Mouse (Mus musculus) cerebellum, adult (tissue): Measurements from ENCODE around the gene Afap1.
A peak's percentile ranks its signal among the peaks of the same experiment; 100 is the strongest.

Source experiments
- ATAC-seq: cut with Nextera tagmentation; 2 replicates; pipeline ENCODE4 v1.9.2; 2017; ENCODE audit warnings: mild to moderate bottlenecking, moderate library complexity, mixed read lengths; ENCODE audit not compliant: insufficient number of reproducible peaks, low FRiP score, low TSS enrichment

Gene Afap1

DNA sequence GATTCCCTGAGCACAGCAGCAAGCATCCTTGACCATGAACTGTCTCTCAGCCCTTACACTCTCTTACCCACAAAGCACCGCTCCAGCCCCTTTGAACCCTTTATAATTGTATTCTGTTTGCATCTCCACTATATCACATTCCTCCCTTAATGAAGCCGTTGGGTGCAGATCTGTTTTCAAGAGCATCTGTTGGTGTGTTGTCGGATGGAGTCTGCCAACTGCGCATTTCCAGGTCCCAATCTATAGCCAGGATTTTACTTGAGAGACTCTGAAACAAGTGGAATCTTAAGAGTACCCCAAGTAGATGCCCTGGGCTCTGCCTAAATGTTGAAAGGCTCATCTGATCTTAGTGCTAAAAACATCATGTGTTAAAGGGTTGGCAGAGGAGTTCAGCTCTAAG lies 3.4 kb downstream of the Afap1 start:
- ATAC-seq, result no peak

DNA sequence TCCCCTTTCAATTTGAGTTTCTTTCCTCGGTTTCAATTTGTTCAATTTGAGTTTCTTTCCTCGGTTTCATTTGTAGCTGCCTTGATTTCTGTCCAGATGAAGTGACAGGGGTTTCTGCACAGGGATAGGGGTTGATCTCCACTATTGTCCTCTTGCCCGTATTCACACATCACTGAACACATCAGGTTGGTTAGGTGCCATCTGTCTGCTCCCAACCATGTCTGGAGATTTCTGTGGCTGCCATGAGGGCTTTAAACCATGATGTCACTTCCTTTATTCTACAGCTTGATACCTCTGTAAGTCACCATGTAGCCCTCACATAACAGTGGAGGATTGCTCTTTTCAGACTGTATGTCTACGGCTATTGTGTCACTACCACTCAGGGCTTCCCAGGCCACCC lies 4.0 kb downstream of the Afap1 start:
- ATAC-seq, result no peak

- no peak for ATAC-seq
These were observed 5.0 kb downstream of the Afap1 start for GRCm38 (mm10) chr5:35898114-35898513.

DNA sequence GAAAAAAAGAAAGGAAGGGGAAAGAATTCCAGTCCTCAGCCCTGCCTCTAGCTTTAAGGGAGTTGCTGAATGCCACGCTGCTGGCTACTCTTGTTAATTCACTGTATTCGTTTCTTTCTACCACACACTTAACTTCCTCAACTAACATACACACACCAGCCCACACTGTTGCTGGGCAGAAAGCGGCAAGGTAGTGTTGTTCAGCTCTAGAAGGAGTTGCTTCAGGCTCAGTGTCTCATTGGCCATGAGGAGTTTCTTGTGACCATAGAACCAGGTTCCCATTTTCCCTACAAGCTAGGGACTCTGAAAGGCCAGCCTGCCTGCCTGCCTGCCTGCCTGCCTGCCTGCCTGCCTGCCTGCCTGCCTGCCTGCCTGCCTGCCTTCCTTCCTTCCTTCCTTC lies 5.9 kb downstream of the Afap1 start:
- ATAC-seq, result no peak

DNA sequence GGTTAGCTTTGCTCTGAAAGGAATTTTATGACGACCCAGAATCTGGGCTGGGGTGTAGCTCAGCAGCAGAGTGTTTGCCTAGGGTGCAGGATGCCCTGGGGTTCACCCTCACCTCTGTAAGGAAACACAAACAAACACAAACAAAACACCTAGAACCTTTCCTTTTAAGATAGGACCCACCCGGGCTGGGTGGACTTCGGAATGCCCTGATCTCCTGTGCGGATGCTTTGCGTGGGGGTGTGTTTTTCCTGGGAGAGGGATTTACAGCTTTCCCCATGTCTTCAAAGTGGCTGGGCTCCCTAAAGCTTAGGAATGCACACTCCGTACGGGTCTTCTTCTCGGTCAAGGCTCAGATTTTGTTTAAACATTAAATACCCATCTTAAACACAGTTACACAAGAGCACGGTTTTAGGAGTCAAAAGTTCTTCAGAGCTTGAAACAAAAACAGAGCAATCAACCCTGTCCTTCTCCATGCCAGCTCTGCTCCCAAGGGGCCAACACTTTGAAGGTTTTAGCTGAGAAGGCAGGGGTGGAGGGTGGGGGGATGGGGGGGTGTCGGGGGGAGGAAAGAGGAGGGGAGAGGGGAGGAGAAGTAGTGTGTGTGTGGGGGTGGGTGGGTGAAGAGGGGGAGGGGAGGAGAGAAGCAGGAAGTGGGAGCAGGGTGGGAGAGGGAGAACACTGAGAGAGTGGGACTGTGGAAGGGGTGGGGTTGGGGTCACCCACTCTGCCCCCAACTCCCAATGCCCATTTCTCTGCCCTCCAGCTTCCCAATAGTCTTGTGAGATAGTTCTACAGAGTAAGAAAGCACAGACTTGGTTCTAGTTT lies 7.5 kb downstream of the Afap1 start:
- no peak for ATAC-seq

DNA sequence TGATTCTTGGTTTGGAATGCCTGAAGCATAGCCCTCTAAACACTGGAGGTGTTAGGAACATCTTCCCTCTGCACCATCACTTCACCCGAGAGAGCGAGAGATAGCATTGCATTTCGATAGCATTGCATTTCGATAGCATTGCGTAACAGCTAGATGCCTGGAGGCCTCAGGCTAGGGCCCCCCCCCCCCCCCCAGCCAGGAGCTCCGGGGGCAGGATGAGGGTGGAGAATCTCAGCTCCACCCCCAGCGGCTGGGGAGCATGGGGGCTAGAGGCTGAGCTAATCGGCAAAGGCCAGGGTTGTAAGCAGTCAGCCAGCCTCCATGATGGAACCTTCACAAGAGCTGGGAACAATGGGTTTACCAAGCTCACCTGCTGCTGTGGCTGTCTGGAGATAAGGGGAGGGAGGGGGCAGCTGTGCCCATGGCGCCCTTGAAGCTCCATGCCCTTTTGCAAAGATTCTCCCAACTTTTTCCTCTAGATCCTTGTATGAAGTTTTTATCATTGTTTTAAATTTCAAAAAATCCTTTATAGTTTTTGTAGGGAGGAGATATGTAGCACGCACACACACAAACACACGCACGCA lies 8.2 kb downstream of the Afap1 start:
- no peak for ATAC-seq

GRCm38 (mm10) chr5:35903456-35903855 lies 10.3 kb downstream of the Afap1 start:
- no peak for ATAC-seq

- no peak for ATAC-seq
These were observed 12.2 kb downstream of the Afap1 start for GRCm38 (mm10) chr5:35905283-35905682.

DNA sequence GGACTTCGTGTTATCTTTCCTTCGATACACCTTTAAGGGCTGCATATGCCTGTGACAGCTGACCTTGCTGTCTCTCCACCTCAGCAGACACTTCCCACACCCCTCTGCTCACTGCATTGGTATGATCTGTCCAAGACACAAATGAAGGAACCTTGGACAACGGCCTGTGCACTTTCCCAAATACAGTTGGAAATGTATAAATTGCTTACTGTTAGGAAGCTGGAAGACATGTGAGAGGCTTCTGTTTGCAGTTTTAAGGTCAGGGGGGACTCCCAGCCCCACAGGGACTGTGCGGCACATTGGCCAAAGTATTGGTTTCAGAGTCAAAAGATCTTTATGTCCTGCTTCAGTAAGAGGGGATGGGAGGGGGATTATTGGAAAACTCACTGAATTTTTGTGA lies 14.0 kb downstream of the Afap1 start:
- no peak for ATAC-seq

DNA sequence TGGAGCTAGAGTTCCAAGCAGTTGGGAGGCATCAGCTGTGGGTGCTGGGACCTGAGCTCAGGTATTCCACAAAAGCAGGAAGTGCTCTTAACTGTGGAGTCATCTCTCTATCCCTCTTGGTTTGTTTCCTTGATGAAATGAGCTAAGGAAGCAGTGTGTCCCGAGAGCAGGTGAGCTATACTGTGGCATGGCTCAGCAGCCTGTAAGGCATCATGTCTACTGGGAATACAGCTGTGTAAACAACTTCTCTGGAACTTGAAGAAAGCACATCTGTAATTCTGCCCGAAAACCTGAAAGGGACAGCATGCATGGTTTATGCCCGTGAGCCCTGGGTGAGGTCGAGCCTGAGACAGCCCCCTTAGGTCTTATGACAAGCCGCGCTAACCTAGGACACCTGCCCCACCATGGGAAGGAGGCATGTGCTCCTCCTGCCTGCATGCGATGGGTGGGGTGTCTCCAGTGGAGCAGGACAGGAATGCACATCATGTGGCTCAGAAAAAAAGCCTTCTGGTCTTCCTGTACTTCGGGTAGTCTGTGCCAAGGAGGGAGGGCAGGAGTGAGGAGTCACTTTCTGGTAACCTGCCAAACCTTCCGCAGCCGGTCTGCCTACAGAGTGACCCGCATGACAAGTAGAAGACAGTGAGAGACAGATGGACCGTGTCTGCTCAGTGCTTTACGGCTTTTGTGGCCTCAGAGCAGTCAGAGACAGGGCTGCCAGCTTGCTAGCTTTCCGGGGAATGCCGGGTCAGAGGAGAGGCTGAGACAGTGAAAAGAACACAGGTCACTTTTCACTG lies 14.7 kb downstream of the Afap1 start:
- ATAC-seq, result peak; percentile 95

DNA sequence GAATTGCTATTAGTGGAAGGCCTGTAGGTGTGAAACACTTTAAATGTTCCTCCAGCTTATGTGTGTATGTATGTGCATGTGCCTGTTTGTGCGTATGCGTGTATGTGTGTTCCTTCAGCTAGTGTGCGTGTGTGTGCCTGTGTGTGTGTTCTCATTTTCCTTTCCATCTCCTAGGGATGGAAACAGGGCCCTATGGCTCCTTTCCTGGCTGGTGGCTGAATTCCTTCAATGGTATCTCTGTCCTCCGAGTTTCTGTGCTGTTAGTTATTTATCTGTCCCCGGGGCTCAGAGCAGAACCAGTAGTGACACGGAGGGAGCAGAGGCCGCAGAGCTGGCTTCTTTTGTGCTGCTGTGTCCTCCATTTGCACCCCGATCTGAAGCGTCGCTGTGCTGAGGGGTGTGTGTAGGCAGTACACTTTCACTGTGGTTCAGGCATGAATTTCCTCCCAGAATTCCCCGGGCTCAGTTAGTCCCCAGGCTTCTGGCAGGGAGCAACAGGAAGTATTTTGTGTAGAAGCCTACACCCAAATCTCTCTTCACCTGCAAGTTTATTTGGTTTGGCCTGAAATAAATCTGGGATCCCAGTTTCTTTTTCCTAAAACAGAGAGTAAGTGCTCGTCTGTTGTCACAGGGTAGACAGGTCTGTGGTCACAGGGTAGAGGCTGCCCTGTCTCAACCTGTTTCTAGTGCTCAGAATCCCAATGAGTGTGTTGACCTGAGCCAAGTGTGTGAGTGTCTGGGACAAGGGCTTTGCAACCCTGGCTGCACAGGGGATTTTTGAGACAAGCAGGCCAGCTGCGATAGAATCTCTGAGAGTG lies 15.7 kb downstream of the Afap1 start:
- no peak for ATAC-seq

- ATAC-seq, result no peak
These were observed 22.6 kb downstream of the Afap1 start for GRCm38 (mm10) chr5:35915629-35916300.

- ATAC-seq, result no peak
These were observed 23.5 kb downstream of the Afap1 start for GRCm38 (mm10) chr5:35916666-35917065.

GRCm38 (mm10) chr5:35918387-35918786 lies 25.3 kb downstream of the Afap1 start:
- ATAC-seq, result no peak

DNA sequence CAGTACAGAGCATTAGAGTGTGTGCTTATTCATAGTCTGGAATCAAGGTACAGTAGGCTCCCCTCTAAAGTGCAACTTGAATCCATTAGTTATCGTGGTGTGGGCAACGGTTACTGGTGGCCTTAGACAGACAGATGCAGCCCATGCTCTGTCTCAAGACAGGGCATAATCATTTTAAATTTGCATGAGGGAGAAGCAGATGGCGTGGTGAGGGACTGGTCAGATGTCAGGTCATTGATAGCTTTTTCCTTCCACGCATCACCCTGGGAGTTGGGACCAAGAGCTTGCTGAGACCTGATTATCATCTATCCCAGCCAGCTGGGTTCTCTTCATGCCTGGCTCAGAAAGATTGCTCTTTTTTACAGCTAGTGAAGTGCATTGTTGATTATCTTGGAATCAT lies 27.0 kb downstream of the Afap1 start:
- ATAC-seq, result no peak

DNA sequence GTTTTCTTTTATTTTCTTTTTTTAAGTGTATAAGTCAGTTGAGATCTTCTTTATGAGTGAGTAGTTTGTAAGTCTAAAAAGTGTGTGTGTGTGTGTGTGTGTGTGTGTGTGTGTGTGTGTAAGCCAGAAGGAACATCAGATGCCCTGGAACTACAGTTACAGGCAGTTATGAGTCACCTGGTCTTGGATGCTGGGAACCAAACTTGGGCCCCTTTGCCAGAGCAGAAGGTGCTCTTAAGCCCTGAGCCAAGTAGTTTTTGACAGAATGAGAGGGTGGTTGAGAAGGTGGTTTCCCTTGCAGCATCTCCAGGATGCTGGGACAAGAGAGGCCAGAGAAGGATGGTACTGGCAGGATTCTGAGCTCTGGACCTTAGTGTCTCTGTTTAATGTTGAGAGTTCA lies 27.4 kb downstream of the Afap1 start:
- ATAC-seq, result no peak

DNA sequence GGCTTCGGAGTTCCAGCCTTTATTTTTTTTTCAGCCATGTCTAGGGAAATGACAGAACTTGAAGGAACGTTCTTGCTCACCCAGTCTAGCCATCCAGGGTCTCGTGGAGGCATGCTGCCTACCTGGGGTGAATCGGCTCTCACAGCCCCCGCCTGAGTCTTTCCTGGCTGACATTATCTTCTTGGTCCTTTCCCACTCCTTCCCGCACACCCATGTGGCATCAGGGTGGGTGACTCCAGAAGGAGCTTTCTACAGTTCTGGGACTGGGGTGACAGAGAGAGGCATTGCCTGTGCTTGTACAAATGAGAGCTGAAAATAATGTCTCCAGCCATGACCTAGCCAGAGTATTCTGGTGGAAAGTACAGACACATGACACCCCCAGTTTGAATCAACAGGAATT lies 28.0 kb downstream of the Afap1 start:
- no peak for ATAC-seq

DNA sequence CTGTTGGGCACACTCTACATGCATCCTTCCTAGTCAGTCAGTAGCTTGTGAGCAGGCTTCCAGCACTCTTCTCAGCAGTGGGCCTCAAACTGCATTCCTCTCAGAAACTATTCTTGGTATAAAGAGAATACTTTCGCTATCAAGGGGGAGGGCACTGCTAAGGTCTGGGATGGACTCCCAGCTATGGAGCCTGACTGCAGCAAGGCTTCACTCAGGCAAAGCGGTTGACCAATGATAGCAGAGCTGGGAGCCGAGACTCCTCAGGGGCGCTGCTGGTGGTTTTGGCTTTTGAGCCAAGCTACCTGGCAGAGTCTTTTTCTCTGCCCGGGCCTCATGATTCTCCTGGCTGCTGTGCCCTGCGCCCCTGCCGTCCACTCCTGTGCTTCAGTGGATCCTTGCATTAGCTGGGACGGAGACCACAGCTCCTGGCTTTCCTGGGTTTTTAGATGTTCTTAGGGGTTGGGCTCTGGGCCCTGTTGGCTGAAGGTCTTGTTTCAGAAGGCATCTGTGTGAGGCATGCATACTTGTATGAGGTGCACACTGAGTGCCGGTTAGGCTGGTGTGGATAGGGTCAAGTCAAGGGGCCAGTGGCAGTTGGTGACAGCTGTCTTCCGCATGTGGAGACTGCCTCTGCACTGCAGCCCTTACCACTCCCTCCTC lies 28.6 kb downstream of the Afap1 start:
- ATAC-seq, result no peak

DNA sequence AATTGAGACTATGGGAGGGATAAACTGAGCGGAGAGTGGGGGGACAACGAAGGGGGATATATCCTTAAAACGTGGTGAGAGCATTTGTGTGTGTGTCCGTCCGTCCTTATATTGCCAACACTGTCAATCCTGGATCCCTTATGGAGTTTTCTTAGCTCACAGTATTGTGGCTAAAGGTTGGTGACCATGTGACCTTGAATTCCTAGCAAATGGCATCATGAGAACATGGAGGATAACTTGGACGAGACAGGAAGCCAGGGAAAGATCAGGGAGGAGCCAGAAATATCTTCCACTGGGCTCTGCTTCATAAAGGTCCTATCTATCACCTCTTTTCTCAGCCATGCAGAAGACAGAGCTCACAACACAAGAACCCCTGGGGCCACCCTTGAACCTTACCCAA lies 30.3 kb downstream of the Afap1 start:
- ATAC-seq, result no peak
